Mouse (Mus musculus) ES-E14 (cell line): ENCODE results near the gene C87436. TPM values are rescaled to one million over a fixed set of nuclear protein-coding genes. Genes with fewer than 3 reads are reported as not detected.

ENCODE experiments used
- DNase-seq: peaks from one replicate; pipeline ENCODE4 v3.0.0-alpha.2; 2013; ENCODE audit warnings: low read depth, low spot score
- H3K27ac ChIP-seq: 2 replicates; pipeline ENCODE4 v1.5.1; 2012; ENCODE audit warnings: low read depth, mild to moderate bottlenecking, low read length, moderate library complexity, mixed read lengths; ENCODE audit not compliant: poor library complexity, insufficient read depth, severe bottlenecking
- H3K36me3 ChIP-seq: 2 replicates; pipeline ENCODE4 v1.6.1; 2012; ENCODE audit warnings: mild to moderate bottlenecking, low read length, moderate library complexity, mixed read lengths; ENCODE audit not compliant: control insufficient read depth, poor library complexity, insufficient read depth, severe bottlenecking
- H3K4me1 ChIP-seq, 2 experiments: fragments of 150-350 bp in 1 of 2; sonication (generic) in 1 of 2; 2 replicates each; pipeline ENCODE4 v1.6.1; 2012; ENCODE audit warnings: low read length in 2 of 2, mild to moderate bottlenecking in 1 of 2, mixed read lengths in 1 of 2; ENCODE audit not compliant: control insufficient read depth in 2 of 2, insufficient read depth in 2 of 2, poor library complexity in 1 of 2
- H3K4me3 ChIP-seq, 2 experiments: fragments of 150-350 bp in 1 of 2; sonication (generic) in 1 of 2; 2 replicates each; pipeline ENCODE4 v1.5.1; 2012; ENCODE audit warnings: low read length in 2 of 2, low read depth in 1 of 2, mild to moderate bottlenecking in 1 of 2, mixed read lengths in 1 of 2; ENCODE audit not compliant: insufficient read depth in 1 of 2, poor library complexity in 1 of 2, severe bottlenecking in 1 of 2
- H3K9ac ChIP-seq: 2 replicates; pipeline ENCODE4 v1.6.1; 2012; ENCODE audit warnings: low read depth, mild to moderate bottlenecking, low read length, mixed read lengths; ENCODE audit not compliant: poor library complexity, insufficient read depth, severe bottlenecking
- H3K9me3 ChIP-seq: fragments of 150-350 bp; sonication (generic); 2 replicates; pipeline ENCODE4 v1.6.1; 2012; ENCODE audit warnings: low read depth, mild to moderate bottlenecking, low read length; ENCODE audit not compliant: control insufficient read depth, insufficient read depth
- CHD2 ChIP-seq: IDR thresholded peaks from 2 replicates; pipeline ENCODE4 v1.6.1; 2014; ENCODE audit warnings: mild to moderate bottlenecking, low read depth, low read length, inconsistent platforms
- HCFC1 ChIP-seq: IDR thresholded peaks from 2 replicates; pipeline ENCODE4 v1.6.1; 2012; ENCODE audit warnings: low read length, inconsistent platforms, borderline replicate concordance; ENCODE audit not compliant: insufficient read depth
- MAFK ChIP-seq: IDR thresholded peaks from 2 replicates; pipeline ENCODE4 v1.6.1; 2014; ENCODE audit warnings: mild to moderate bottlenecking, low read depth, low read length, inconsistent platforms; ENCODE audit not compliant: insufficient read depth
- ZC3H11A ChIP-seq: IDR thresholded peaks from 2 replicates; pipeline ENCODE4 v1.6.1; 2012; ENCODE audit warnings: low read depth, mild to moderate bottlenecking, inconsistent platforms, low read length, borderline replicate concordance
- ZNF384 ChIP-seq: IDR thresholded peaks from 2 replicates; pipeline ENCODE4 v1.6.1; 2012; ENCODE audit warnings: low read depth, low read length, inconsistent platforms
- in situ Hi-C, 2 experiments: fragments of 600-800 bp; cut with MboI; formaldehyde crosslinking; loops; one replicate each; pipeline ENCODE4 v1.15.1; 2025; ENCODE audit warnings: low sequenced_read_pairs in 2 of 2, inconsistent platforms in 1 of 2; ENCODE audit not compliant: unreplicated experiment in 2 of 2
- total RNA-seq: library from RNA; depleted of rRNA; stranded (reverse); fragments of 300-350 nt; gene quantifications from 2 replicates; pipeline ENCODE4 v1.2.3, GENCODE M21; 2012

Gene C87436
- total RNA-seq, 1 experiment: 12.5 TPM

DNA sequence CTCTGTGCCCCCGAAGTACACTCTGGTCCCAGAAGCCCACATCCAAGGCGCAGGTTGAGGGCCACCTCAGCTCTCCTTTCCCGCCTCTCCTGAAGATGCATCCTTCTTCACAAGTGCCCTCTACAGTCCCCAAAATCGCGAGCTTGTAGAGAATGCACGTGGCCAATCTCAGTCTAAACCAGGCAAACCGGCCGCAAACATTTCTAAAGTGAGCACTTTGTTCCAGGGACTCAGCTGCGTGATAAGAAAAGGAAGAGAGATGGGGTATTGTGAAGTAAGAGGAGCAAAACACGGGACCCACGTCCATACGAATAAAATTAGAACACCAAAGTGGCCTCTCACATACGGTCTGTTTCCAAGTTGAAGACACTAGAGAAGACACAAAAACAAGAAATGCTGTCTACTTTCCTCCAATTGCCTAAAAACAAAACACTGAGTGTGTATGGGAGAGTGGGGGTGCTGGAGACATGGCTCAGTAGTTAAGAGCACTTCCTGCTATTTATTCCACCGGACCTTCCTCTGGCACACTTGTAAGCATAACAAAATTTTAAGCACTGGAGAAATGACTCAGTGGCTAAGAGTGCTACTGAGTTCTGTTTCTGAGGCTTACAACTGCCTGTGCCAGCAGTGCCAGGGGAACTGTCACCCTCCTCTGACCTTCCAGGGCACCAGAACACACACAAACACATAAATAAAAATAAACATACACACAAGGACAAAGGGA is 40.8 kb upstream of the C87436 start:
- H3K4me1 ChIP-seq: peaks cover 6 to 7% of the 10 kb centered on the region in 2 experiments; a peak in 2 of 4 replicates
- H3K36me3 ChIP-seq: peaks cover 9% of the 10 kb centered on the region; the same call in 1 of the 2 replicates
- no peak for DNase-seq
- no peaks in the 10 kb centered on the region for H3K9me3 ChIP-seq
- H3K4me3 ChIP-seq: peak overlapping the region; percentile 88 to 94
- H3K9ac ChIP-seq: peak overlapping the region; percentile 81
- TF ChIP-seq MAFK: no peak
- TF ChIP-seq ZNF384: no peak
- TF ChIP-seq HCFC1: no peak
- TF ChIP-seq CHD2: no peak
- no peak for TF ChIP-seq ZC3H11A
- H3K27ac ChIP-seq: no peak overlapping the region
- in situ Hi-C loops: no loop called here

DNA sequence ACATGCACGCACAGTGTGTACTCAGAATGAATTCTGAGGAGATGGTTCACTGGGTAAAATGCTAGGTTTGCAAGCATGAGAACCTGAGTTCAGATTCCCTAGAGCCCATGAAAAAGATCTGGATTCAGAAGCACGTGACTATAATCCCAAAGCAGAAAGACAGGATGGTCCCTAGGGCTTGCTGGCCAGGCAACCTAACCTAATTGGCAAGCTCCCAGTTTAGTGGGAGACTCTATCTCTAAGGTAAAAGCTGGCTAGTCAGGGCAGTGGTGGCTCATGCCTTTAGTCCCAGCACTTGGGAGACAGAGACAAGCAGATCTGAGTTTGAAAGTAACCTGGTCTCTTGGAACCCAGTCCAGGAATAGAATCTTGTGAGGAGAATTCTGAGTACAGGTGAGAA is 39.2 kb upstream of the C87436 start:
- TF ChIP-seq CHD2: no peak
- no peak for TF ChIP-seq MAFK
- no peak for TF ChIP-seq HCFC1
- TF ChIP-seq ZNF384: no peak
- TF ChIP-seq ZC3H11A: no peak
- peaks cover 6 to 7% of the 10 kb centered on the region in 2 experiments; a peak in 2 of 4 replicates for H3K4me1 ChIP-seq
- H3K4me3 ChIP-seq: no peak overlapping the region
- in situ Hi-C loops: no loop called here
- H3K9ac ChIP-seq: no peak overlapping the region
- DNase-seq: no peak
- no peaks in the 10 kb centered on the region for H3K9me3 ChIP-seq
- no peak overlapping the region for H3K27ac ChIP-seq
- H3K36me3 ChIP-seq: peaks cover 6% of the 10 kb centered on the region; the same call in 1 of the 2 replicates

DNA sequence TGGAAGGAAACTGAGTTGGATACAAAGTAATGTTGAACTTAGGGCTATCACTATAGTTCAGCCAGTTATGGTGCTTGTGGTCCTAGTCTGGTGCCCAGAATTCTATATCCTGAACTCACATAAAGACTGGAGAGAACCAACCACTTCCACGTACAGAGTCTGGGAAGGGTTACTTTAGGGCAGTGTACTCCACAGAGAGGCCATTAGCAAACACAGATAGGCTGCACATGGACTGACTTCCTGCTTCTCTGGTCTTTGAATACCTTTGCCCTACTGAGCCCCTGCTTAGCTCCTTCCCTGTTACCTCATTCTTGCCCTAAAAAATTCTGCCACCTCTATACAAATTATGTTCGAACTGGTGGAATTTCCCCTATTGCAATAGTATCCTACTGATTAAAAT is 38.2 kb upstream of the C87436 start:
- Histone ChIP-seq H3K36me3 (no peaks in the 10 kb centered on the region), H3K27ac (no peak overlapping the region), H3K9ac (no peak overlapping the region), H3K4me1 (peaks cover 5 to 6% of the 10 kb centered on the region in 2 experiments; a peak in 2 of 4 replicates), H3K9me3 (no peaks in the 10 kb centered on the region), H3K4me3 (no peak overlapping the region)
- no peak for DNase-seq
- in situ Hi-C loops: no loop called here
- no peak for TF ChIP-seq ZNF384
- TF ChIP-seq MAFK: no peak
- TF ChIP-seq ZC3H11A: no peak
- TF ChIP-seq HCFC1: no peak
- TF ChIP-seq CHD2: no peak

DNA sequence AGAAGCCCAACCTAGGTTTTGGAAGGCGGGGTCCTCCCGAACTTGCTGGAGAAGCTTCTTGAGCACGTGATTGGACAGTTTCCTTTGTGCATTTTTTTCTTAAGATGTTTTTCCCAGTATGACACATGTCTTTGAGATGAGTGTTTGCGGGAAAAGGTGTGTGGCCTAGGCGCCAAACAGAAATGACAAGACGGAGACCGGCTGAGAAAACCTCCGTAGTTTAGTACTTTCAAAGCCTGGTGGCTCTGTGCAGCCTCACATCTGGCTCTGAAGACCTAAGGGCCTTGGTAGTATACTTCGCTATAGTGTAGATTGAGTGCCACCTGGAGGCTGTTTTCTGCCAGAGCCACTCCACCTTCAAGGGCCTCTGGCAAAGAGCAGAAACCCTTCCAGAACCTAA is 37.2 kb upstream of the C87436 start:
- no peaks in the 10 kb centered on the region for H3K9me3 ChIP-seq
- 0 out of 4 replicates have a peak, but pooled peaks cover 0 to 2% of the 10 kb centered on the region in 2 experiments for H3K4me1 ChIP-seq
- no peaks in the 10 kb centered on the region for H3K36me3 ChIP-seq
- no peak overlapping the region for H3K27ac ChIP-seq
- peak overlapping the region in 1 of 2 experiments; percentile 12; a peak in 1 of 4 replicates for H3K4me3 ChIP-seq
- DNase-seq: peak; percentile 72
- in situ Hi-C loops: no loop called here
- no peak overlapping the region for H3K9ac ChIP-seq
- TF ChIP-seq MAFK: no peak
- TF ChIP-seq ZC3H11A: peak; percentile 77; the same call in 1 of the 2 replicates
- no peak for TF ChIP-seq CHD2
- 0 out of 2 replicates have a peak, but pooled peaks have one; percentile 39 for TF ChIP-seq HCFC1
- TF ChIP-seq ZNF384: no peak
